Mouse (Mus musculus) E14TG2a.4 (cell line): Measurements from ENCODE around the gene Tap1.

ENCODE experiments used
- H3K27me3 ChIP-seq: 2 replicates; pipeline ENCODE4 v1.6.1; 2014; ENCODE audit warnings: low read length, control low read depth; ENCODE audit not compliant: insufficient read depth
- H3K36me3 ChIP-seq: 2 replicates; pipeline ENCODE4 v1.6.1; 2014; ENCODE audit warnings: low read length, control low read depth; ENCODE audit not compliant: insufficient read depth
- H3K4me1 ChIP-seq: replicated peaks from 2 replicates; pipeline ENCODE4 v1.6.1; 2014; ENCODE audit warnings: low read depth, low read length, control low read depth
- H3K4me3 ChIP-seq: replicated peaks from 2 replicates; pipeline ENCODE4 v1.5.1; 2014; ENCODE audit warnings: mild to moderate bottlenecking, low read length
- H3K9me3 ChIP-seq: 2 replicates; pipeline ENCODE4 v1.6.1; 2014; ENCODE audit warnings: low read length, control low read depth
- CTCF ChIP-seq: conservative IDR thresholded peaks from 2 replicates; pipeline ENCODE4 v1.5.1; 2014; ENCODE audit warnings: low read length
- NANOG ChIP-seq: IDR thresholded peaks from 2 replicates; pipeline ENCODE4 v1.6.1; 2014; ENCODE audit warnings: borderline replicate concordance, low read length, mixed read lengths
- POU5F1 ChIP-seq: IDR thresholded peaks from 2 replicates; pipeline ENCODE4 v1.6.1; 2014; ENCODE audit warnings: low read length, borderline replicate concordance

Tap1 gene

GRCm38 (mm10) chr17:34240366-34240765 is 53.0 kb downstream of the Tap1 start:
- Histone ChIP-seq H3K36me3 (no peaks in the 10 kb centered on the region), H3K4me1 (no peaks in the 10 kb centered on the region), H3K4me3 (no peak overlapping the region), H3K27me3 (no peaks in the 10 kb centered on the region), H3K9me3 (peaks cover 64% of the 10 kb centered on the region)
- no peak for TF ChIP-seq POU5F1
- TF ChIP-seq CTCF = no peak
- TF ChIP-seq NANOG = no peak

GRCm38 (mm10) chr17:34240916-34241315 is 53.6 kb downstream of the Tap1 start:
- TF ChIP-seq POU5F1 (no peak), NANOG (no peak), CTCF (no peak)
- Histone ChIP-seq H3K4me3 (no peak overlapping the region), H3K36me3 (no peaks in the 10 kb centered on the region), H3K27me3 (no peaks in the 10 kb centered on the region), H3K9me3 (peaks cover 59% of the 10 kb centered on the region), H3K4me1 (no peaks in the 10 kb centered on the region)

- Histone ChIP-seq H3K27me3 (no peaks in the 10 kb centered on the region), H3K4me1 (no peaks in the 10 kb centered on the region), H3K4me3 (no peak overlapping the region), H3K9me3 (peaks cover 23% of the 10 kb centered on the region), H3K36me3 (no peaks in the 10 kb centered on the region)
- TF ChIP-seq POU5F1 = no peak
- no peak for TF ChIP-seq NANOG
- no peak for TF ChIP-seq CTCF
Observed at GRCm38 (mm10) chr17:34244656-34245055, 57.3 kb downstream of the Tap1 start.
